In genomic region chr9:31176379-31177130, GRCm38 (mm10) we compare ENCODE assay signal across 8 mouse cellular contexts. TPM values are rescaled to one million over a fixed set of nuclear protein-coding genes. Genes with fewer than 3 reads are reported as not detected.
A peak's percentile ranks its signal among the peaks of the same experiment; 100 is the strongest.
DNase-seq lines count a peak whose midpoint lies in the region; ATAC-seq and TF ChIP-seq lines count a peak whose summit lies in the region.

No protein-coding gene starts in this region.

- H3K27me3 ChIP-seq in stomach, postnatal 0 days (ENCODE audit: control insufficient read depth, insufficient read depth, low read length): no peaks in the 10 kb centered on the region

- peak; percentile 74 for ATAC-seq in frontal cortex, adult (ENCODE audit: low TSS enrichment)
- ATAC-seq in stomach, postnatal 0 days (ENCODE audit: low FRiP score, low TSS enrichment): peak; percentile 95

- DNase-seq in Muller cell, postnatal 12 days (ENCODE audit: inconsistent ontology term): peak; percentile 93
- peak; percentile 90 for DNase-seq in brain, embryonic 14.5 days (ENCODE audit: low read depth)
- peak; percentile 87 to 91 for DNase-seq in heart, postnatal 14 days
- peak; percentile 89 for DNase-seq in layer of hippocampus, adult 9-10 months (ENCODE audit: low spot score)
- DNase-seq in stomach, postnatal 0 days (ENCODE audit: low spot score): peak; percentile 96
- DNase-seq in embryo, embryonic 10.5 days (ENCODE audit: low spot score): no peak

- H3K4me2 ChIP-seq in stomach, postnatal 0 days (replicated peaks; ENCODE audit: low read depth): no peak overlapping the region

- H3K79me2 ChIP-seq in macrophage (ENCODE audit: inconsistent target): peaks cover 60% of the 10 kb centered on the region

- no peak for TF ChIP-seq CTCF in brain, embryonic 14.5 days (IDR thresholded peaks at IDR 0.05; ENCODE audit: borderline replicate concordance, extremely low read depth, insufficient read depth, insufficient read length)
- no peak for TF ChIP-seq CTCF in stomach, postnatal 0 days (IDR thresholded peaks at IDR 0.05; ENCODE audit: low read depth)

- no peak for TF ChIP-seq POLR2A in brain, embryonic 14.5 days (IDR thresholded peaks at IDR 0.05; ENCODE audit: borderline replicate concordance, extremely low read depth, insufficient read depth, insufficient read length, poor library complexity, severe bottlenecking)

- no peak overlapping the region for H3K9ac ChIP-seq in stomach, postnatal 0 days (ENCODE audit: low read length)

- H3K27ac ChIP-seq in macrophage: peak overlapping the region; percentile 73
- H3K27ac ChIP-seq in stomach, postnatal 0 days (replicated peaks): peak overlapping the region; percentile 70

- no peaks in the 10 kb centered on the region for H3K9me3 ChIP-seq in stomach, postnatal 0 days (ENCODE audit: control insufficient read depth, low read length)

- TF ChIP-seq EP300 in stomach, postnatal 0 days (optimal IDR thresholded peaks at IDR 0.05): no peak

- no peaks in the 10 kb centered on the region; the same call in 1 of the 2 replicates for H3K4me1 ChIP-seq in stomach, postnatal 0 days (replicated peaks; ENCODE audit: control insufficient read depth, insufficient read depth)

- H3K36me3 ChIP-seq in macrophage (ENCODE audit: inconsistent target): no peaks in the 10 kb centered on the region
- H3K36me3 ChIP-seq in stomach, postnatal 0 days (ENCODE audit: control insufficient read depth, insufficient read depth, low read length): peaks cover 3% of the 10 kb centered on the region; the same call in 1 of the 2 replicates

- 56% methylated on average over 8 of the region's 8 CpGs for WGBS in macrophage (ENCODE audit: missing documents)
- 48% methylated on average over 8 of the region's 8 CpGs for WGBS in stomach, postnatal 0 days

- no peak overlapping the region for H3K4me3 ChIP-seq in macrophage (ENCODE audit: inconsistent target)
- H3K4me3 ChIP-seq in stomach, postnatal 0 days (ENCODE audit: low read depth, low read length): no peak overlapping the region

- intact Hi-C loops in heart, postnatal 14 days (cut with DNase I): no loop called here

RNA-seq across cellular contexts. Expression of gene Aplp2, which starts 35.1 kb away (rescaled TPM):
- polyA plus RNA-seq in brain, embryonic 14.5 days (2012; rRNA removed): 307 and 363 TPM in 2 replicates
- 100 to 1,000 TPM; 304 to 309 TPM for total RNA-seq in heart, postnatal 14 days (2021)
- total RNA-seq in macrophage (2018; cell fraction: chromatin; rRNA removed): 100 to 1,000 TPM; 101 to 757 (median 226) TPM
- total RNA-seq in macrophage (2018; cell fraction: cytosol; rRNA removed): 1,000 to 10,000 TPM in 1 of 26 experiments, 100 to 1,000 TPM in 25; 168 to 1,050 (median 432) TPM
- total RNA-seq in macrophage (2018; cell fraction: nucleus; rRNA removed): 1,000 to 10,000 TPM in 5 of 26 experiments, 100 to 1,000 TPM in 21; 283 to 1,667 (median 734) TPM
- 523 to 1,267 TPM (median 707 TPM) in 3 replicates for polyA plus RNA-seq in macrophage (2018)
- 187 and 200 TPM in 2 replicates for polyA plus RNA-seq in stomach, postnatal 0 days (2015; fragmentation: Nextera tagmentation; extraction: Ambion mirVana)

RNA-seq across cellular contexts. Expression of gene St14, which starts 44.9 kb away (rescaled TPM):
- 1.00 and 1.7 TPM in 2 replicates for polyA plus RNA-seq in brain, embryonic 14.5 days (2012; rRNA removed)
- total RNA-seq in heart, postnatal 14 days (2021): under 1 TPM; 0.34 to 0.36 TPM
- total RNA-seq in macrophage (2018; cell fraction: chromatin; rRNA removed): 1 to 10 TPM; 1.1 to 6.3 (median 2.7) TPM
- 1 to 10 TPM; 1.8 to 6.9 (median 3.5) TPM for total RNA-seq in macrophage (2018; cell fraction: cytosol; rRNA removed)
- 10 to 100 TPM in 1 of 26 experiments, 1 to 10 TPM in 25; 2.8 to 10.1 (median 4.9) TPM for total RNA-seq in macrophage (2018; cell fraction: nucleus; rRNA removed)
- 2.1 to 4.9 TPM (median 3.5 TPM) in 3 replicates for polyA plus RNA-seq in macrophage (2018)
- 60.4 and 61.6 TPM in 2 replicates for polyA plus RNA-seq in stomach, postnatal 0 days (2015; fragmentation: Nextera tagmentation; extraction: Ambion mirVana)

Comparison
In these comparisons a context has a peak if more than half of its experiments do, and no peak if none do; other contexts are left out.
1. RNA of gene St14, which starts 44.9 kb away (polyA plus RNA-seq): 60.4 to 61.6 TPM in stomach, postnatal 0 days; 2.1 to 4.9 TPM in macrophage and 1.00 to 1.7 TPM in brain, embryonic 14.5 days; every median in the first group is over 10 times any median in the second.